Mouse (Mus musculus) layer of hippocampus, adult 11-12 months (tissue): ENCODE results near the gene Rab25.
"Not testable (repeated sequence)": the region's sequence is repeated elsewhere in the genome, so short reads cannot be mapped to it uniquely, and the experiment has no call there.

Experiments used
- DNase-seq: peaks from one replicate; pipeline ENCODE4 v3.0.0; 2022; ENCODE audit warnings: low spot score

Rab25 gene

GRCm38 (mm10) chr3:88548180-88548917 is at the start of gene Rab25:
TSS of gene Rab25 (minus strand) at chr3:88548300.
- no peak for DNase-seq

- not testable (repeated sequence) for DNase-seq
These were observed 48.4 kb upstream of the Rab25 start for GRCm38 (mm10) chr3:88596547-88596946.

GRCm38 (mm10) chr3:88593893-88594580 is 45.9 kb upstream of the Rab25 start:
- DNase-seq, result no peak

GRCm38 (mm10) chr3:88592942-88593576 is 45.0 kb upstream of the Rab25 start:
- no peak for DNase-seq

- peak; percentile 63 for DNase-seq
These were observed 44.0 kb upstream of the Rab25 start for GRCm38 (mm10) chr3:88591950-88592731.

- DNase-seq, result no peak
These were observed 42.9 kb upstream of the Rab25 start for GRCm38 (mm10) chr3:88591044-88591443.

- no peak for DNase-seq
These were observed 42.1 kb upstream of the Rab25 start for GRCm38 (mm10) chr3:88590246-88590645.

GRCm38 (mm10) chr3:88586640-88587039 is 38.5 kb upstream of the Rab25 start:
- no peak for DNase-seq

- no peak for DNase-seq
These were observed 37.7 kb upstream of the Rab25 start for GRCm38 (mm10) chr3:88585769-88586168.

GRCm38 (mm10) chr3:88579454-88580117 is 31.5 kb upstream of the Rab25 start:
- DNase-seq, result peak; percentile 87

GRCm38 (mm10) chr3:88578498-88579424 is 30.7 kb upstream of the Rab25 start:
- DNase-seq, result no peak

GRCm38 (mm10) chr3:88577846-88578245 is 29.7 kb upstream of the Rab25 start:
- not testable (repeated sequence) for DNase-seq

GRCm38 (mm10) chr3:88575540-88575939 is 27.4 kb upstream of the Rab25 start, which contains the start of gene Ssr2:
TSS of gene Ssr2 (plus strand) at chr3:88575876.
- no peak for DNase-seq

GRCm38 (mm10) chr3:88573810-88574209 is 25.7 kb upstream of the Rab25 start:
- no peak for DNase-seq

GRCm38 (mm10) chr3:88572835-88573234 is 24.7 kb upstream of the Rab25 start:
- DNase-seq, result no peak

GRCm38 (mm10) chr3:88571856-88572255 is 23.8 kb upstream of the Rab25 start:
- DNase-seq, result no peak

GRCm38 (mm10) chr3:88570341-88570740 is 22.2 kb upstream of the Rab25 start:
- DNase-seq, result no peak

GRCm38 (mm10) chr3:88569694-88570093 is 21.6 kb upstream of the Rab25 start:
- no peak for DNase-seq

GRCm38 (mm10) chr3:88569093-88569492 is 21.0 kb upstream of the Rab25 start:
- DNase-seq, result no peak

- DNase-seq, result no peak
These were observed 20.5 kb upstream of the Rab25 start for GRCm38 (mm10) chr3:88568615-88569014.
